Mouse (Mus musculus) mature B cell (primary cell): ENCODE data around the gene Nrxn3.

Source experiments
- in situ Hi-C: fragments of 300-500 bp; cut with MboI; formaldehyde crosslinking; loops from 2 replicates; pipeline ENCODE4 v1.14.3; 2019

The Nrxn3 gene

DNA sequence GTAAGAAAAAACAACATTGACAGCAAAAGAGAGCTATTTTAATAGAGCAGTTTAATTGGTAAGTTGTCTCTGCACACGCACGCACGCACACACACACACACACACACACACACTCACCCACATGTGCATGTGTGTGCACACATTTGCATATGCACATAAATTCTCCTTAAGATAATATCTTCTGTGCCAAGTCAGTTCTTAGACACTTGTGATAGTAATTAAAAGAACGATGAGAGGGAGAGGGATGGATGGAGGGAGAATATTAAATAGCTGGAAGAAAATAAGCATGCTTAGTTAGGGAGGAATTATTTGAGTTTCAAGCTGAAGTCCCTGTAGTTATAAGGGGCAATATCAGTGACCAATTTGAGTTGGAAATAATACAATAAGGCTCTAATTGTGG is 203.6 kb downstream of the Nrxn3 start:
- in situ Hi-C loops = no loop called here

- in situ Hi-C loops = no loop called here
Observed at GRCm38 (mm10) chr12:88931713-88932112, 209.0 kb downstream of the Nrxn3 start.

DNA sequence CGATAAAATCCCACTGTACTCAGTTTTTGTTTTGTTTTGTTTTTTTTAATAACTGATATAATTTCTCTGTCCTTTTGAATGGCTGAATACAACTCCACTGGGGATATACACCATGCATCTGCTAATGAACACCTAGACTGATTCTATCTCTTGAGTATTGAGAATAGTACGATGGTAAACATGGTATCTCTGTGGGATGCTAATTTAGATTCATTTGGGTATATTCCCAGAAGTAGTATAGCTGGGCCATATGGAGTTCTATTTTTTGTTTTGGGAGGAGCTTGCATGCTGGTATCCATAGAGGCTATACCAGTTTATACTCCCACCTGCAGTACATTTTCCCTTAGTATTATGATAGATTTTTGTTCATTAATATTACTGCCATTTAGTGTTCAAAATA is 217.0 kb downstream of the Nrxn3 start:
- in situ Hi-C loops = no loop called here

GRCm38 (mm10) chr12:88944967-88945366 is 222.3 kb downstream of the Nrxn3 start:
- in situ Hi-C loops = no loop called here

- in situ Hi-C loops = no loop called here
Observed at GRCm38 (mm10) chr12:88949870-88950269, 227.2 kb downstream of the Nrxn3 start.

GRCm38 (mm10) chr12:88952937-88953600 is 230.4 kb downstream of the Nrxn3 start:
- in situ Hi-C loops = no loop called here

DNA sequence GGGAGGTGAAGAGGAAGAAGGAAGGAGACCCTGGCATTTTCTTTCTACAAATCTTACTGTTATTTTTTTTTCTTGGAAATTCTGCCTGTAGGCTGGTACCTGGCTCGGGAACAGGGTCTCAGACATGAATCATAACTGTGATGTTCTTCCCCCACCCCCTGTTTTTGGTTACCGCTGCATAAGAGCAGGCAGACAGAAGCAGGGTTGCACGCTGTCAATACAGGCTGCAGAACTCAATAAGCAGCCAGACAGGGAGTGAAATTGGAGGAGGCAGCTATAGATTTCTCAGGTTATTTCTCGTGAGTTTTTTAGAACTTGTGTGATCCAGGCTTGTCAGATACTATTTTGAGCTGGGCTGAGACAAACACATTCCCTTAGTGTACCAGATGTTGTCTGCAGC is 231.1 kb downstream of the Nrxn3 start:
- in situ Hi-C loops = no loop called here

DNA sequence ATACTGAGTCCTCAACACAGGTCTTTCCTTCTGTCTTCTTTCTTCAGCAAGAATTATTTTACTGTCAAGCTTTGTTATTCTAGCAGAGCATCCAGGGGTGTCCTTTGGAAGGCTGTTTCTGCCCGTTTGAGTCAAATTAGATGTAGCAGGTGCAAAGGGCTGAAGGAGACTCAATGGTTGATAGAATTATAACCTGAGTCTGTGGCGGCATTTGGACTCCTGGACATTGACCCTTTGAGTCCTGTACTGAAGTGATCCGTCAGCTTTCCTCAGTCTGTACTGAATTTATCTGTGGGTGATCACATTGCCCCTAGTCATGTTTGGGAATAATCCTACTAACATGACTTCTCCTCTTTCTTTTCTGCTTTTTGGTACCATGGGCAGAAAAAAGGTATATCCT is 234.8 kb downstream of the Nrxn3 start:
- in situ Hi-C loops = no loop called here

DNA sequence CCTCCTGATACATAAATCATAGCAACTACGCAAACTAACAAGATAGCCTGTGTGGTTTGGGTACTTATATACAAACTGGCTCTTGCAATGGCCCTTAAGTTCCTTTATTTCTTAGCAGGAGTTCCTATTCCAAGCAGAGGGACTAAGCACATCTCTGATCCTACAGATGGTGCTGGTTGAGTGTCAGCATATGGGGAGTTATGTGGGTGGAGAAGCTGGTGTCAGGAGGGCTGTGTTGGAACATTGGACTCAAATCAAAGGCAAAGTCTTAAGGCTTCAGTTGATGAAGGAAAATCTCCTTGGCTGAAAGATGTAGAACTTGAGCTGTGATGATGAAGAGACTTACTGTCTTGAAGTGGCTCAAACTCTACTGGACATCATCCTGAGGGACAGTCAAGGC is 238.1 kb downstream of the Nrxn3 start:
- in situ Hi-C loops = no loop called here

DNA sequence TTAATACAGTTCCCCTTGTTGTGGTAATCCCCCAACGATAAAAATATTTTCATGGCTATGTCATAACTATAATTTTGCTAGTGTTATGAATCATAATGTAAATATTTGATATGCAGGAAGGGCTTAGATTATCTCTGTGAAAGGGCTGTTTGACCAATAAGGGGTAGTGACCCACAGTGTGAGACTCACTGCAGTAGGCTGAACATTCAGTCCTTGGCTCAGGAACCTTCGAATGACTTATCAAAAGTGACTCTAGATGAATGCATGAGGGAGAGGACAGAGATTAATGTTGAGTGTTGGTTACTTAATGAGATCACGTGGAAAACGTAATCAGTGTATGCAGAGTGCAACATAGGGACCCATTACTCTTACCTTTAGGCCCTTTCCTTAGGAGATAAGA is 243.7 kb downstream of the Nrxn3 start:
- in situ Hi-C loops = no loop called here

DNA sequence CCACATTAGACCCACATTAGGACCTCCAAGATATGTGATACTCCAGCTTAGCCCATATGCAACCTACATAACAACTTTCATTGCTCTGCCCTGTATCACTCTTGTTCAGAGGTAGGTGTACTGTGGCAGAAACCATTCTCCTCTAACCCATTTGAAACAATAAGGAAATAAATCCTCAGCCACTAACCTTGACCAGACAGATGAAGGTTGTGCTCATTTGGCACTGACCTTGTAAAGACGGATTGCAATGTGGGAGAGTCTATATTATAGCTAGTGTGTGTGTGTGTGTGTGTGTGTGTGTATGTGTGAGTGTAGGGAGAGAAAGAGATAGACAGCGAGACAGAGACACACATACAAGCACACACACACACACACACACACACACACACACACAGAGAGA is 253.9 kb downstream of the Nrxn3 start:
- in situ Hi-C loops = no loop called here

DNA sequence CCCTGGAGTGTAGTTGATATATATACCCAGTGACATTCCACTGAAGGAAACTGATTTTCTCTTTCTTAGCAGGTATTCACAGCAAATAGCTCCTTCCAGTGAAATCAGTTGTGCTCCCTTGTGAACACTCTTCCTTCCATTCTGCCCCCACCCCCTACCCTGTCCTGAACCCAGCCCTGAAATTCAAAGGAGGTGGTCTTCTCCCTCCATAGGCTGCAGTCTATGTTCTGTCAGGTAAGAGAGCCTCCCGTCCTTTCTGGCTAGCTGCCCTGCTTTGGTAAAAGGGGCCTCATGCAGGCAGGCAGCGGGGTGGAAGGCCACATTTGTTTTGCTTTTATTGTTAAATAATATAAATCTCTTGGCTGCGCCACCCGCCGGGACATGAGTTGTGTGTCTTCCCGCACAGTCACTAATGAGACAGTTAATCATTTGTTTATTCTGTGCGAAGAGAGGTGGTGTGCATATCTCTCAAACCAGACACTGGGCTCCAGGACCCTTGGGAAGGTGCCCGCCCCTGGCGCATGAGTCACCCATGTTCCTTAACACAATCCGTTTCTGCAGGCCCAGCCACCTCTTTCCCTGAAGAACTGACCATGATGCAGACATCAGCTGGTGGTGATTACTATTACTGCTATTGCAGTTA is 261.1 kb downstream of the Nrxn3 start:
- in situ Hi-C loops = no loop called here

- in situ Hi-C loops = no loop called here
Observed at GRCm38 (mm10) chr12:88984375-88984774, 261.7 kb downstream of the Nrxn3 start.

- in situ Hi-C loops = no loop called here
Observed at GRCm38 (mm10) chr12:88984804-88985203, 262.1 kb downstream of the Nrxn3 start.

GRCm38 (mm10) chr12:88987046-88987445 is 264.4 kb downstream of the Nrxn3 start:
- in situ Hi-C loops = no loop called here

- in situ Hi-C loops = no loop called here
Observed at GRCm38 (mm10) chr12:88990753-88991152, 268.1 kb downstream of the Nrxn3 start.

- in situ Hi-C loops = no loop called here
Observed at GRCm38 (mm10) chr12:88992141-88992540, 269.5 kb downstream of the Nrxn3 start.

DNA sequence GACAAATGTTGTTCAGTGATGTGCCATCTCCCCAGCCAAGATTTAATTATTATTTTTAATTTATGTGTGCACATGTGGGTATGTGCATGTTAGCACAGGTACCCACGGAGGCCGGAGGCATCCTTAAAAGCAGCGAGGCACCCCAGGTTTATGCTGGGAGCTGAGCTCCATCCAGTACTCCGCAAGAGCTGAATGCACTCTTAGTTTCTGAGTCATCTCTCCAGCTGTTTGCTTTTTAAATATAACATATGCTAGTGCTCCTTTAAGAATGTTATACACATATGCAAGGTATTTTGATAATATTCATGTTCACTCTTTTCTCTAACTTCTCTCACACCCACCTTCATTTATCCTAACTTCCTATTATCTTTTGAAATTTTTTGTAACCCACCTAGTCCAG is 271.1 kb downstream of the Nrxn3 start:
- in situ Hi-C loops = no loop called here

DNA sequence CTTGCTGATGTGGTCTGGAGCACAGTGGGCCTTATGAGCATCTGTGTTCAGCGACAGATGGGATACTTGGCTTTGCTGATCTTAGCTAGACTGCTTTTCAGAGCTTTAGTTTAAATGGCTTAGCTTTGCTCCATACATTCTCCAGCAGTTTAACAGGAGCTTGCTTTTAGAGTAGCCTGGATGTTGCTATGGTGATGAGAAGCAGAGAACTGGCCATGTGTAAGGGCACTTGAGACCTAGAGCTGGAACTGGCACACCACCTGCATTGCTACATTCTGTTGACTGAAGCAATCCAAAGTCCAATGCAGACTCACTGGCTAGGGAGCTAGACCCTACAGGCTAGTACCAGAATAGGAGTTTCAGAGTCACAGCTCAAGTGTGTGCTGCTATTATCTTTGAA is 293.8 kb downstream of the Nrxn3 start:
- in situ Hi-C loops = no loop called here

- in situ Hi-C loops = no loop called here
Observed at GRCm38 (mm10) chr12:89025180-89025579, 302.5 kb downstream of the Nrxn3 start.

DNA sequence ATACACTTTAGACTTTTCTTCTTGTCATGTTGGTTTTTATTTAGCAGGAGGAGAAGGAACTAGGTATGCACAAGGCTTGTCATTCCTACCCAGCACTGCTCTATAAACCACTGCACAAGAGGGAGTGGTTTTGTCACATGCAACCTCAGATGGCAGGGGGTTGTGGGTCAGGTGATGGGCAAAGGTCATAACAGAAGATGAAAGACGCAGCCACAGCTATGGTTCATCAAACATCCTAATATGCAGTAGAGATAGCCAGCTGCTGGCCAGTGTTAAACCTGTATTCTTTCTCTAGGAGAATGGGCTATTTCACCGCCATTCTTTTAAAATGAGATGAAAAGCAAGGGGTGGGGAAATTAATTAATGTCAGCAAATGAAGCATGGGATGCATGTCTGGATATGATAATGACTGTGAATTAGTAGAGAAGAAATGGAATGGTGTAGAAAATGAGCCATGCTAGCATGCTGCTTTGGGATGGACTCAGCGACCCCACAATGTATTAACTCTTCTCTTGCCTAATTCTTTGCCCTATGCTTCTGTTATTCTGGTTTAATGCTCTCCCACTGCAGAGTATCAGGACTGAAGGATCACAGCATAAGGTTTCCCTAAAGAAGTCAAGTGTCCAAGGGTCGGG is 313.4 kb downstream of the Nrxn3 start:
- in situ Hi-C loops = no loop called here

DNA sequence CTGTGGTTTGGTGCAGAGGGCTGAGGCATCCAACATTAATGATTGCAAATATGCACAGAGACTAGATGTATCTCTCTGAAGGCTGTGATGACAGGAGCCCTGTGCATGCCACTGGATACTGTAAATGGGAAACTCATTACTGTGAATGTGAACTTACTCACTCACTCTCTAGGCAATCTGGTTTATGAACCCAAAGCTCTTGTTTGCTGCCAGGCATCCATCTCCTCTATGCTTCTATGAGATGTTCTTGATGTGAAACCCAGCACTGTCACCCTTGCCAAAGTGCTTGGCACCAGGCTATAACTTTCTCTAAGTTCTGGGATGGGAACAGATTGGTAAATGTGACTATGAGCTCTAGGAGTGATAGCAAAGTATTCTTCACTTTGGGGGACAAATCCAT is 317.5 kb downstream of the Nrxn3 start:
- in situ Hi-C loops = no loop called here

- in situ Hi-C loops = no loop called here
Observed at GRCm38 (mm10) chr12:89041429-89042107, 318.9 kb downstream of the Nrxn3 start.
